Mouse (Mus musculus) E14TG2a.4 (cell line): ENCODE results near the gene Creb3l1.

Experiments
- CTCF ChIP-seq: conservative IDR thresholded peaks from 2 replicates; pipeline ENCODE4 v1.5.1; 2014; ENCODE audit warnings: low read length
- NANOG ChIP-seq: IDR thresholded peaks from 2 replicates; pipeline ENCODE4 v1.6.1; 2014; ENCODE audit warnings: borderline replicate concordance, low read length, mixed read lengths

DNA sequence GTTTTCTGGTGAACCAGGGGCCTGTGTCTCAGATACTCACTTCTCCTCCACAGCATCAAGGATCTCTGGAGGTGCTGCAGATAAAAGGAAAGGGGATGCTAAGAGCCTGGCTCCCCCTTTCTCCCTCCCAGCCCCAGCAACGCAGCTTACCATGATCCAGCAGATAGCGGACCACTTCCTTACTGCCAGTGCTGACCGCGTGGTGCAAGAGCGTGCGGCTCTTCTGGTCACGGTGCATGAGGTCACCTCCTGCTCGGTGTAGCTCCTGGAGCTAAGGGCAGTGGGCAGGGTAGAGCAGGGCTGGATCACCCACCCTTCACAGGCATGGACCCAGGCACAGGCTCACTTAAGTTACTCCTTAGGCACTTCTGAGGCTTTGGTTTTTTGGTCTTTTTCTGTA lies 90.3 kb downstream of the Creb3l1 start:
- TF ChIP-seq CTCF (no peak), NANOG (no peak)
